Comparison of ENCODE assay signal across 9 mouse cellular contexts in the genomic region with DNA sequence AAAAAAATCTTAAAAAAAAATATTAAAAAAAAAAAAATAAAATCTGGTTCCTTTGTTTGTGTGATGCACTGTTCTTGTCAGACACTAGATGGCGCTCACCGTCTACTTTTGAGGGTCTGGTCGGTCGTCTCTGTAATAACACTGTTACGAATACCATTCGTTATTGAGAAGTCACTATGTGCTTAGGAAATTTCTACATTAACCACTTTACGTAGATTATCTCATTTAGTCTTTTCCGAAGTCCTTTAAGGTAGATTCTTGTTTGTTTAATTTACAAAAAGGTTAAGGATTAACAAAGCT. TPM values are rescaled to one million over a fixed set of nuclear protein-coding genes. Genes with fewer than 3 reads are reported as not detected.
DNase-seq lines count a peak whose midpoint lies in the region; ATAC-seq and TF ChIP-seq lines count a peak whose summit lies in the region.
"Had no signal": no experiment of that assay in that cellular context is flagged by ENCODE, and none has a peak within 500 bp of the region (broad histone marks: within the 10 kb centered on the region; RNA-seq: fewer than 3 reads in every experiment).

No protein-coding gene starts in this region.

- 0 out of 2 replicates have a peak overlapping the region, but pooled peaks have one; percentile 23 for H3K4me2 ChIP-seq in hindbrain, postnatal 0 days (ENCODE audit: low read depth, low read length)
- H3K4me2 ChIP-seq: stomach, embryonic 15.5 days had no signal

- no peaks in the 10 kb centered on the region for H3K4me1 ChIP-seq in hindbrain, postnatal 0 days (ENCODE audit: insufficient read depth, low read length)
- H3K4me1 ChIP-seq: stomach, embryonic 15.5 days had no signal

- no peak overlapping the region for H3K9ac ChIP-seq in hindbrain, postnatal 0 days (replicated peaks; ENCODE audit: low read length)

- no peaks in the 10 kb centered on the region for H3K9me3 ChIP-seq in hindbrain, postnatal 0 days (ENCODE audit: low read length)
- H3K9me3 ChIP-seq: stomach, embryonic 15.5 days had no signal

- H3K27me3 ChIP-seq in hindbrain, postnatal 0 days (ENCODE audit: insufficient read depth, low read length), result no peaks in the 10 kb centered on the region
- H3K27me3 ChIP-seq: stomach, embryonic 15.5 days had no signal

- H3K27ac ChIP-seq in hindbrain, postnatal 0 days, result no peak overlapping the region
- H3K27ac ChIP-seq: stomach, embryonic 15.5 days had no signal

- WGBS in hindbrain, postnatal 0 days, result 6% methylated on average over 8 of the region's 8 CpGs

- no peaks in the 10 kb centered on the region for H3K36me3 ChIP-seq in hindbrain, postnatal 0 days (ENCODE audit: insufficient read depth, low read length)
- H3K36me3 ChIP-seq: stomach, embryonic 15.5 days had no signal

- peak; percentile 77 for TF ChIP-seq CTCF in hindbrain, postnatal 0 days (IDR thresholded peaks at IDR 0.05; ENCODE audit: low read depth)

- DNase-seq in adrenal gland, adult 2 months, result peak; percentile 19
- no peak for DNase-seq in adrenal gland, adult 8-10 months
- DNase-seq in thymus, postnatal 0 days (ENCODE audit: low spot score), result peak; percentile 31
- DNase-seq in thymus, postnatal 36 days, result no peak
- peak; percentile 51 for DNase-seq in embryo, embryonic 9.5 days (ENCODE audit: extremely low spot score)
- peak; percentile 81 for DNase-seq in hindbrain, postnatal 0 days (ENCODE audit: low spot score)
- DNase-seq in testis, postnatal 10 days (ENCODE audit: low spot score), result no peak

- no peak overlapping the region for H3K4me3 ChIP-seq in hindbrain, postnatal 0 days (ENCODE audit: low read length)
- H3K4me3 ChIP-seq: stomach, embryonic 15.5 days had no signal

- peak; percentile 24; the same call in 1 of the 2 replicates for ATAC-seq in hindbrain, postnatal 0 days
- peak; percentile 87 for ATAC-seq in megakaryocyte progenitor cell, adult 5-6 weeks (replicated peaks; ENCODE audit: poor library complexity)

RNA-seq across cellular contexts. Expression of a gene that starts 27.9 kb away (rescaled TPM):
- 10 to 100 TPM; 72.5 to 73.1 TPM for total RNA-seq in adrenal gland, adult 2 months (2021)
- 11.5 and 12.4 TPM in 2 replicates for polyA plus RNA-seq in adrenal gland, adult 2 months (2012; rRNA removed)
- 10 to 100 TPM; 73.1 to 86.2 (median 82.8) TPM for total RNA-seq in adrenal gland, adult 8-10 months (2022)
- polyA plus RNA-seq in thymus, postnatal 0 days (2015; fragmentation: Nextera tagmentation; extraction: Ambion mirVana), result 122 and 124 TPM in 2 replicates
- total RNA-seq in hindbrain, postnatal 0 days (2014; rRNA removed), result 57.6 and 68.5 TPM in 2 replicates
- 75.1 and 77.7 TPM in 2 replicates for polyA plus RNA-seq in hindbrain, postnatal 0 days (2015; fragmentation: Nextera tagmentation; extraction: Ambion mirVana)
- 167 and 178 TPM in 2 replicates for total RNA-seq in megakaryocyte progenitor cell, adult 5-6 weeks (2015)
- 158 and 171 TPM in 2 replicates for total RNA-seq in megakaryocyte progenitor cell, adult 5-6 weeks (2017)

RNA-seq across cellular contexts. Expression of a gene that starts 59.4 kb away (rescaled TPM):
- 10 to 100 TPM; 31.5 to 57.4 TPM for total RNA-seq in adrenal gland, adult 2 months (2021)
- 14.0 and 18.0 TPM in 2 replicates for polyA plus RNA-seq in adrenal gland, adult 2 months (2012; rRNA removed)
- 10 to 100 TPM; 38.5 to 48.4 (median 41.7) TPM for total RNA-seq in adrenal gland, adult 8-10 months (2022)
- polyA plus RNA-seq in thymus, postnatal 0 days (2015; fragmentation: Nextera tagmentation; extraction: Ambion mirVana), result 15.1 and 15.4 TPM in 2 replicates
- 22.0 and 22.9 TPM in 2 replicates for total RNA-seq in hindbrain, postnatal 0 days (2014; rRNA removed)
- 19.1 and 20.1 TPM in 2 replicates for polyA plus RNA-seq in hindbrain, postnatal 0 days (2015; fragmentation: Nextera tagmentation; extraction: Ambion mirVana)
- total RNA-seq in megakaryocyte progenitor cell, adult 5-6 weeks (2015), result 19.7 and 29.7 TPM in 2 replicates
- 25.5 and 27.3 TPM in 2 replicates for total RNA-seq in megakaryocyte progenitor cell, adult 5-6 weeks (2017)

Comparison
In these comparisons a context has a peak if more than half of its experiments do, and no peak if none do; other contexts are left out.
1. DNase-seq: peak in adrenal gland, adult 2 months (single experiment), thymus, postnatal 0 days (single experiment), embryo, embryonic 9.5 days (single experiment) and hindbrain, postnatal 0 days (single experiment); none in adrenal gland, adult 8-10 months (single experiment), thymus, postnatal 36 days (0 of 2) and testis, postnatal 10 days (single experiment).